Mouse (Mus musculus): ENCODE measurements around the gene Adarb1. TPM values are rescaled to one million over a fixed set of nuclear protein-coding genes. Genes with fewer than 3 reads are reported as not detected.

The Adarb1 gene
- polyA plus RNA-seq, 1 experiment from 2014 or later, result 34.1 TPM

DNA sequence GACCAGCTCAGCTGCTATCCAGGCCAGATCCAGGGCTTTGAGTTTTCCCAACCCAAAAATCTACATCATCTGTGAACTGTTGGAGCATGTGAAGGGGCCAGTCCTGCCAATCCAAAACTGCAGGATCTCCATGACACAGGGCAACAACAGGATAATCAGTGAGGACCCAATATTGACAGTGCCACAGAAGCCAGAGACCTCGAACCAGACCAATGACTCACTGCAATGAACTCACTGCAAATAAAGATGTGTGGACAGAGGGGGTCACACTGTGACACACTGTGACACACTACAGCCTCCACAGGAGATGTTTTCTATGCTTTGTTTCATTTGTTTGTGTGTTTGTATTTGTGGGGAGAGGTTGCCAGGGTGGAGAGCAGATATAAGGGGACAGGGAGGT lies 15.6 kb downstream of the Adarb1 start:
- Histone ChIP-seq H3K4me2 (ENCODE audit: low read depth, low read length) (no peak overlapping the region), H3K4me1 (replicated peaks; ENCODE audit: control insufficient read depth, insufficient read depth, low read length) (peaks cover 4% of the 10 kb centered on the region), H3K27me3 (ENCODE audit: control insufficient read depth, insufficient read depth, low read depth, low read length) (no peaks in the 10 kb centered on the region), H3K27ac (ENCODE audit: low read length) (no peak overlapping the region), H3K9ac (ENCODE audit: low read length) (no peak overlapping the region), H3K4me3 (ENCODE audit: low read length) (no peak overlapping the region), H3K36me3 (ENCODE audit: control insufficient read depth, insufficient read depth, low read length) (no peaks in the 10 kb centered on the region), H3K9me3 (ENCODE audit: control insufficient read depth, low read length) (no peaks in the 10 kb centered on the region)
- ATAC-seq (ENCODE audit: low read depth), result no peak
- WGBS, result 38% methylated on average over 1 of the region's 1 CpGs

DNA sequence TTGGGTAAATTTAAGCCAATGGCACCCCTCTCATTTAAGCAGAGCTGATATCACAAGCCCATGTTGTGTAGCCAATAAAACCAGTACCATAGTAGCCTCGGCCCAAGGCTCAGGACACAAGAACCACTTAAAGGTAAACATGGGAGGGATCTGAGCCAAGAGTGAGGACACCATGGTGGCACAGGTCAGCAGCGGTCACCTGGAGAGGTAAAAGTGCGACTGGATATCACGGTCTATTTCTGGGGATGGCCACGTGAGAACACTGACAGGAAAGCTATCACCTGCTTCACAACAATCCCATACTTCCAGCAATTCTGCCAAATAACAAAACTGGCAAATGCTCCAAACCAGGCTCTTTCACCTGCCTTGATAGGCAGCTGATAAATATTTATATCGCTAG lies 17.0 kb downstream of the Adarb1 start:
- Histone ChIP-seq H3K4me1 (replicated peaks; ENCODE audit: control insufficient read depth, insufficient read depth, low read length) (peaks cover 11% of the 10 kb centered on the region), H3K9me3 (ENCODE audit: control insufficient read depth, low read length) (no peaks in the 10 kb centered on the region)
- 88% methylated on average over 6 of the region's 6 CpGs for WGBS

GRCm38 (mm10) chr10:77399938-77400337 lies 18.1 kb downstream of the Adarb1 start:
- no peak for ATAC-seq (ENCODE audit: low read depth)
- Histone ChIP-seq H3K9me3 (ENCODE audit: control insufficient read depth, low read length) (no peaks in the 10 kb centered on the region), H3K4me1 (replicated peaks; ENCODE audit: control insufficient read depth, insufficient read depth, low read length) (peaks cover 11% of the 10 kb centered on the region), H3K27ac (ENCODE audit: low read length) (no peak overlapping the region), H3K9ac (ENCODE audit: low read length) (no peak overlapping the region), H3K4me2 (ENCODE audit: low read depth, low read length) (no peak overlapping the region), H3K36me3 (ENCODE audit: control insufficient read depth, insufficient read depth, low read length) (no peaks in the 10 kb centered on the region), H3K4me3 (ENCODE audit: low read length) (no peak overlapping the region), H3K27me3 (ENCODE audit: control insufficient read depth, insufficient read depth, low read depth, low read length) (no peaks in the 10 kb centered on the region)
- WGBS, result 85% methylated on average over 5 of the region's 5 CpGs

More for the DNA sequence above, 17.0 kb downstream of the Adarb1 start:
- H3K27me3 ChIP-seq (ENCODE audit: control insufficient read depth, insufficient read depth, low read depth, low read length), result no peaks in the 10 kb centered on the region
- no peaks in the 10 kb centered on the region for H3K36me3 ChIP-seq (ENCODE audit: control insufficient read depth, insufficient read depth, low read length)
- ATAC-seq (ENCODE audit: low read depth), result no peak
- H3K4me3 ChIP-seq (ENCODE audit: low read length), result no peak overlapping the region
- H3K27ac ChIP-seq (ENCODE audit: low read length), result no peak overlapping the region
- no peak overlapping the region for H3K9ac ChIP-seq (ENCODE audit: low read length)
- H3K4me2 ChIP-seq (ENCODE audit: low read depth, low read length), result no peak overlapping the region

DNA sequence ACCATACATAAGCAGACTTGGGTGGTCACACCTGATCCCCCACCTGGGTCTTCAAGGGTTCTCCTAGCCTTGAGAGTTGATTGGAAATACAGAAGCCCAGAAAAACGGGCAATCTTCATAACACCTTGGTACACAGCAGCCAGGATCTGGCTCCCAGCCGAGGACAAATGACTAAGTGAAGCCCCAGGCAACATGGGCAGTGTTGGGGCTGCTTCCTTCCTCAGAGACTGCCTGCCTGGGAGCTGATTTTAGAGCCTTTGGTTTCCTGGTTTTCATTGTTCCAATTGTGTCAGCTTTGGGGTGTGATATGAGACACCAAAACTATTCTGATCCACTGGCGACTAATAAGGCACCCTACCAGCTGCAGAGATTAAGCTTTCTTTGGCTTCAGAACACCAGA lies 20.0 kb downstream of the Adarb1 start:
- Histone ChIP-seq H3K27me3 (ENCODE audit: control insufficient read depth, insufficient read depth, low read depth, low read length) (no peaks in the 10 kb centered on the region), H3K4me1 (replicated peaks; ENCODE audit: control insufficient read depth, insufficient read depth, low read length) (peaks cover 11% of the 10 kb centered on the region), H3K36me3 (ENCODE audit: control insufficient read depth, insufficient read depth, low read length) (no peaks in the 10 kb centered on the region), H3K9me3 (ENCODE audit: control insufficient read depth, low read length) (no peaks in the 10 kb centered on the region), H3K4me3 (ENCODE audit: low read length) (no peak overlapping the region), H3K9ac (ENCODE audit: low read length) (no peak overlapping the region), H3K4me2 (ENCODE audit: low read depth, low read length) (no peak overlapping the region), H3K27ac (ENCODE audit: low read length) (no peak overlapping the region)
- no peak for ATAC-seq (ENCODE audit: low read depth)
- WGBS, result 54% methylated on average over 3 of the region's 3 CpGs

- Histone ChIP-seq H3K27ac (ENCODE audit: low read length) (no peak overlapping the region), H3K9me3 (ENCODE audit: control insufficient read depth, low read length) (no peaks in the 10 kb centered on the region), H3K9ac (ENCODE audit: low read length) (no peak overlapping the region), H3K4me3 (ENCODE audit: low read length) (no peak overlapping the region), H3K27me3 (ENCODE audit: control insufficient read depth, insufficient read depth, low read depth, low read length) (no peaks in the 10 kb centered on the region), H3K36me3 (ENCODE audit: control insufficient read depth, insufficient read depth, low read length) (no peaks in the 10 kb centered on the region), H3K4me2 (ENCODE audit: low read depth, low read length) (no peak overlapping the region), H3K4me1 (replicated peaks; ENCODE audit: control insufficient read depth, insufficient read depth, low read length) (peaks cover 11% of the 10 kb centered on the region)
- ATAC-seq (ENCODE audit: low read depth), result no peak
- WGBS, result 76% methylated on average over 6 of the region's 6 CpGs
Measured at GRCm38 (mm10) chr10:77397056-77397642, 20.9 kb downstream of the Adarb1 start.

GRCm38 (mm10) chr10:77396015-77396414 lies 22.1 kb downstream of the Adarb1 start:
- Histone ChIP-seq H3K9me3 (ENCODE audit: control insufficient read depth, low read length) (no peaks in the 10 kb centered on the region), H3K4me2 (ENCODE audit: low read depth, low read length) (no peak overlapping the region), H3K36me3 (ENCODE audit: control insufficient read depth, insufficient read depth, low read length) (no peaks in the 10 kb centered on the region), H3K9ac (ENCODE audit: low read length) (no peak overlapping the region), H3K27me3 (ENCODE audit: control insufficient read depth, insufficient read depth, low read depth, low read length) (no peaks in the 10 kb centered on the region), H3K27ac (ENCODE audit: low read length) (no peak overlapping the region), H3K4me1 (replicated peaks; ENCODE audit: control insufficient read depth, insufficient read depth, low read length) (peaks cover 11% of the 10 kb centered on the region), H3K4me3 (ENCODE audit: low read length) (no peak overlapping the region)
- no peak for ATAC-seq (ENCODE audit: low read depth)
- WGBS, result 78% methylated on average over 1 of the region's 1 CpGs

DNA sequence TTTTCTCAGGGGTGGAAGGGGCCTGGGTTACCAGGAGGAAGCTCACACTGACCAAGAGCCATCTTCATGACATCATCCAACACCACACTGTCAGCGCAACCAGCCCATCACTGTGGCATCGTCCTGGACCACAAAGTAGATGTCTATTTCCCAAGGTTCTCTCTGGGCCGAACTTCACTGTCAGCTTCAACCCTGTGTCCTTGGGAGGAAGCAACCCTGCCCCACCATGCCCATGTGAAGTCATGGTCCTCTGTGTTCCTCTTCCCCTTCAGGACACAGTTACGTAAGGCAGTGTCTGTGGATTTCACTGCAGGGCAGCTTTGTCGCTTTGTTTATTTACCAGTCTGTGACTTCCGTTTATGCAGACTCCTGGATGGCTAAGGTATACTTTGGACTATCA lies 27.0 kb downstream of the Adarb1 start:
- ATAC-seq (ENCODE audit: low read depth), result no peak

DNA sequence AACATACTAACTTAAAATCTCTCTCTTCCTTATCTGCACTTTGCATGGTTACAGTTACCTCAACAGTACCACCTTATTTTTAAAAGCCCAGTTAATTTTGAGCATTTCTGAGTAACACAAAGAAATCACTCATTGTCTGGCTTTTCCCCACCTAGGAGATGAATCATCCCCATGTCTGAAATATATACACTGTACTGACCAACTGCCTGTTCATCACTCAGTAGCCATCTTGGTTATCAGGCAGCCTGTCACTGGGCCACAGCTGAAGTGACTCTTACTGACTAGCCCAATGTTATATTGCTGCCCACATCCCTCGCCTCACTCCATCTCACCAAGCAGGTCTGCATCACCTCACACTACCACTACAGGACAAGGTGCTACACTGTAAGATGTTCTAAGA lies 30.5 kb downstream of the Adarb1 start:
- 88% methylated on average over 1 of the region's 1 CpGs for WGBS
- Histone ChIP-seq H3K4me2 (ENCODE audit: low read depth, low read length) (no peak overlapping the region), H3K27me3 (ENCODE audit: control insufficient read depth, insufficient read depth, low read depth, low read length) (no peaks in the 10 kb centered on the region), H3K4me3 (ENCODE audit: low read length) (no peak overlapping the region), H3K27ac (ENCODE audit: low read length) (no peak overlapping the region), H3K36me3 (ENCODE audit: control insufficient read depth, insufficient read depth, low read length) (no peaks in the 10 kb centered on the region), H3K9me3 (ENCODE audit: control insufficient read depth, low read length) (no peaks in the 10 kb centered on the region), H3K4me1 (replicated peaks; ENCODE audit: control insufficient read depth, insufficient read depth, low read length) (no peaks in the 10 kb centered on the region), H3K9ac (ENCODE audit: low read length) (no peak overlapping the region)
- no peak for ATAC-seq (ENCODE audit: low read depth)

More for the DNA sequence above, 27.0 kb downstream of the Adarb1 start:
- Histone ChIP-seq H3K4me2 (ENCODE audit: low read depth, low read length) (no peak overlapping the region), H3K4me3 (ENCODE audit: low read length) (no peak overlapping the region), H3K4me1 (replicated peaks; ENCODE audit: control insufficient read depth, insufficient read depth, low read length) (no peaks in the 10 kb centered on the region), H3K9ac (ENCODE audit: low read length) (no peak overlapping the region), H3K27ac (ENCODE audit: low read length) (no peak overlapping the region), H3K9me3 (ENCODE audit: control insufficient read depth, low read length) (no peaks in the 10 kb centered on the region), H3K36me3 (ENCODE audit: control insufficient read depth, insufficient read depth, low read length) (no peaks in the 10 kb centered on the region), H3K27me3 (ENCODE audit: control insufficient read depth, insufficient read depth, low read depth, low read length) (no peaks in the 10 kb centered on the region)
- 77% methylated on average over 6 of the region's 6 CpGs for WGBS

DNA sequence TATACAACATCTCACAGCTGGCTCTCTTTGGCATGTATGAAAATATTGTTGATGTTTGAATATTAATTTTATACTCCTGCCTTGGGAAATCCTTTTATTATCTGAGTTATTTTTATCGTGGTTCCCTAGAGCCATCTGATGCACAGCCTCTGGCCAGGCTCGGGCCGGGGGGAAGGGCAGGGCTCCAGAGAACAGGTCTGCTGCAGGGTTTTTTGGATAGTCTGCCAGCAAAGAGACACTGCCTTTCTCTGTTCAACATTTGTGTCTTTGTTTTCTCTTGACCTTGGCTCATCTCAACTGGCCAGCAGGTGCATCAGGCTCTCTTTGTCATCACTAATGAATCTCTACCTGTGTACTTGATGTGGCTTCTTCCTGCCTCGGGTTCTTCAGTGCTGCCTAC lies 32.3 kb downstream of the Adarb1 start:
- Histone ChIP-seq H3K4me3 (ENCODE audit: low read length) (no peak overlapping the region), H3K9ac (ENCODE audit: low read length) (no peak overlapping the region), H3K27ac (ENCODE audit: low read length) (no peak overlapping the region), H3K4me2 (ENCODE audit: low read depth, low read length) (no peak overlapping the region), H3K27me3 (ENCODE audit: control insufficient read depth, insufficient read depth, low read depth, low read length) (no peaks in the 10 kb centered on the region), H3K9me3 (ENCODE audit: control insufficient read depth, low read length) (no peaks in the 10 kb centered on the region), H3K4me1 (replicated peaks; ENCODE audit: control insufficient read depth, insufficient read depth, low read length) (peaks cover 4% of the 10 kb centered on the region; the same call in 1 of the 2 replicates), H3K36me3 (ENCODE audit: control insufficient read depth, insufficient read depth, low read length) (no peaks in the 10 kb centered on the region)
- ATAC-seq (ENCODE audit: low read depth), result no peak
- WGBS, result 65% methylated on average over 4 of the region's 4 CpGs

DNA sequence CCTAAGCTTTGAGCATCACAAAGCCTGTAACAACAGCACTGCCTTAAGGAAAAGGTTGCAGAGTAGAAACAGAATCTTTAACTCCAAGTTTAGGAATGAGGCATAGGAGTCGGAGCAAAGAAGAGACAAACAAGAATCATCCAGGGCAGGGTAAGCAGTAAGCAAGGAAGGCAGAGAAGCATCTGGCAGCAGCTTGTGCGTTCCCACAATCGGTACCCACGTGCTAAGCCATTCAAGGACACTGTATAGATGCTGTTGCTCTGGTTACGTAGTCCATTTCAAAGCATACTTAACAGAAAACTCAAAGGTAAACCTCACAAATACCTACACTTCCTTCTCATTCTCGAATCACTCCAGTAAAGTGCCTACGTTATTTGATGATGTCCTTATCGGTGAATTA lies 35.0 kb downstream of the Adarb1 start:
- 67% methylated on average over 8 of the region's 8 CpGs for WGBS
- Histone ChIP-seq H3K9ac (ENCODE audit: low read length) (no peak overlapping the region), H3K4me3 (ENCODE audit: low read length) (no peak overlapping the region), H3K9me3 (ENCODE audit: control insufficient read depth, low read length) (no peaks in the 10 kb centered on the region), H3K4me2 (ENCODE audit: low read depth, low read length) (no peak overlapping the region), H3K36me3 (ENCODE audit: control insufficient read depth, insufficient read depth, low read length) (no peaks in the 10 kb centered on the region), H3K27me3 (ENCODE audit: control insufficient read depth, insufficient read depth, low read depth, low read length) (no peaks in the 10 kb centered on the region), H3K27ac (ENCODE audit: low read length) (no peak overlapping the region), H3K4me1 (replicated peaks; ENCODE audit: control insufficient read depth, insufficient read depth, low read length) (peaks cover 4% of the 10 kb centered on the region; the same call in 1 of the 2 replicates)
- ATAC-seq (ENCODE audit: low read depth), result no peak

Measured in lung, embryonic 16.5 days (tissue).